Mouse (Mus musculus): Measurements from ENCODE around the gene Fbxo28. TPM values are rescaled to one million over a fixed set of nuclear protein-coding genes. Genes with fewer than 3 reads are reported as not detected.

Gene Fbxo28
- polyA plus RNA-seq (2015; fragmentation: Nextera tagmentation; extraction: Ambion mirVana), result 22.4 and 23.6 TPM in 2 replicates

DNA sequence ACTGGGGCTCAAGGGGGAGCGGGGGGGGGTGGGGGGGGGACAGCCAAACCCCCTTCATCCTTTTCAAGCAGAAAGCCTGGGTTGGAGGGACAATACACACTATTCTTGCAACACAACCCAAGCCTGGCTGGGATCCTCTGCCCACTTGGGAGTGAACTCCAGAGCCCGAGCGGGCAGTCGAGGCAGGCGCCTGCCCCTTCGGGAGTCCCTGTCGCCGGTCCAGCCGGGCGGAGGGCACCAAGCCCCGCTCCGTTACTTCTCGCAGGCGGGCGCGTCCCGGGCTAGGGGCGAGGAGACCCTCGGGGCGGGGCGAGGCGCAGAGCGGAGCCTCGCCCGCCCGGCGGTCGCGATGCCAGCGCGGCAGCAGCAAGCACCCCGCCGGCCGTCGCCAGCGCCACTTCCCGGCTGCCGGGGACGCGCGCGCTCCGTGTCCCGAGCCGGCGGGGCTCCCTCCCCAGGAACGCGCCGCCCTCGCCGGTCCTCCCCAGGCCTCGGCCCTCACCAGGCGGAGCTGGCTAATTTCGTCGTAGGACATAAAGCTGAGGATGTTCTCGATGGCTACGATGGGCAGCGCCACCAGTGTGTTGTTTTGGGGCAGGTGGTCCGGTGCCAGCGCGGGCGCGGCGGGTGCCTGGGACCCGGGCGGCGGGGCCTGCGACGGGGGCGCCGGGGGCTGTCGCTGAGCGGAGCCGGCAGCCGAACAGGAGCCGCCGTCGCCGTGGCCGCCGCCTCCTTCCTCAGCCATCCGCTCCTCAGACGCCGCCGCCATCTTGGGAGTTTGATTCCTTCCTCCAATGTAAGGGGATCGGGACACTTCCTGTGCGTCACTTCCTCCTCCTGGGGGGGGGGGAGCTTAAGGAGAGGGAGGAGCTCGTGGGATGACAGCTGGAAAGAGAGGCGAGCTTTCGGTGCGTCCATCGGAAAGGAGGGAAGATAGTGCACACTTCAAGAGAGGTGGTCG, at the start of gene Fbxo28:
TSS of gene Fbxo28 (minus strand) at position 809 of the 961 bp plus-strand sequence.
- no peaks in the 10 kb centered on the region for H3K9me3 ChIP-seq
- 0 out of 2 replicates have a peak, but pooled peaks cover 3% of the 10 kb centered on the region for H3K36me3 ChIP-seq (replicated peaks)
- peak within 1 kb of the TSS; percentile 95 for H3K27ac ChIP-seq
- H3K4me1 ChIP-seq, result peaks cover 30% of the 10 kb centered on the region
- ATAC-seq (replicated peaks), result peak; percentile 98
- WGBS, result under 1% methylated on average over 93 of the region's 93 CpGs
- peak within 1 kb of the TSS; percentile 71 for H3K4me2 ChIP-seq
- peak within 1 kb of the TSS; percentile 99 for H3K4me3 ChIP-seq
- H3K27me3 ChIP-seq (replicated peaks), result no peaks in the 10 kb centered on the region
- peak within 1 kb of the TSS; percentile 99 for H3K9ac ChIP-seq

DNA sequence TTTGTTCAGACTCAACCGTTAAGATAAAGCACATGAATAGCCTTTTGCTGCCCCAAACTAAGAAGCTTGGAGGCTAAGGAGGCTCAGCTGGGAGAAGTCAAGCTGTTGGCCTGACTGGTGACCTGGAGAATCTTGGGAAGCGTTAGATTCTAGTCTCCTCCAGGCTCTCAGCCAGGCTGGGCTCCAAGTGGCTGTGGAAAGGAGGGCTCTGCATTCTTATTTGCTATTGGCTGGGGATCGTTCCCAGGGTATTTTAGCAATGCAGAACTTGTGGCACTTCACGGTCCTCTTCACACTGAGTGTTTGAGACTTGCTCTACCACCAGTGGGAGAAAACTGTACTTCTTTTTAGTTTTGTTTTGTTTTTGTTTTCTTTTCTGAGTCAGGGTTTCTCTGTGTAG, 47.3 kb upstream of the Fbxo28 start:
- Histone ChIP-seq H3K27ac (no peak overlapping the region), H3K27me3 (replicated peaks) (no peaks in the 10 kb centered on the region), H3K4me3 (no peak overlapping the region), H3K4me2 (no peak overlapping the region), H3K9me3 (no peaks in the 10 kb centered on the region), H3K36me3 (replicated peaks) (no peaks in the 10 kb centered on the region), H3K9ac (no peak overlapping the region), H3K4me1 (no peaks in the 10 kb centered on the region)
- ATAC-seq (replicated peaks), result no peak
- 60% methylated on average over 4 of the region's 4 CpGs for WGBS

DNA sequence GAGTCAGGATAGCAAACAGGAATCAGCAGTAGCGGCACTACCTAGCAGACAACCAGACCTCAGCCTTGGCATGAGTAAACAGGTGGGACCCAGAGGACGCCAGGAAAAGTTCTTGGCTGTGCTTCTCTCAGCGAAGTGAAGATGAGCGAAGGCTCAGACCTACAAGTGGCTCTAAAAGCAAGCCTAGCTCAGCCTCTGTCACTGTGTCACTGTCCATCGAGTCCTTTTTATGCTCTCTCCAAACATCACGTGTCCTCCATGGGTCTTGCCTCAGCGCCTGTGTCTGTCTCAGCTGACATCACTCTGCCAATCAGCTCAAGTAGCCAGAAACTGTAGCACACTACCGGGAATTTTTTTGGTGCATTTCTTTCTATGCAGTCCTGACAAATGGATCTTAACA, 45.0 kb upstream of the Fbxo28 start:
- no peak overlapping the region for H3K4me2 ChIP-seq
- H3K36me3 ChIP-seq (replicated peaks), result no peaks in the 10 kb centered on the region
- no peaks in the 10 kb centered on the region for H3K4me1 ChIP-seq
- no peaks in the 10 kb centered on the region for H3K9me3 ChIP-seq
- no peak overlapping the region for H3K4me3 ChIP-seq
- no peaks in the 10 kb centered on the region for H3K27me3 ChIP-seq (replicated peaks)
- WGBS, result 93% methylated on average over 8 of the region's 8 CpGs
- ATAC-seq (replicated peaks), result no peak
- H3K9ac ChIP-seq, result no peak overlapping the region
- H3K27ac ChIP-seq, result no peak overlapping the region

DNA sequence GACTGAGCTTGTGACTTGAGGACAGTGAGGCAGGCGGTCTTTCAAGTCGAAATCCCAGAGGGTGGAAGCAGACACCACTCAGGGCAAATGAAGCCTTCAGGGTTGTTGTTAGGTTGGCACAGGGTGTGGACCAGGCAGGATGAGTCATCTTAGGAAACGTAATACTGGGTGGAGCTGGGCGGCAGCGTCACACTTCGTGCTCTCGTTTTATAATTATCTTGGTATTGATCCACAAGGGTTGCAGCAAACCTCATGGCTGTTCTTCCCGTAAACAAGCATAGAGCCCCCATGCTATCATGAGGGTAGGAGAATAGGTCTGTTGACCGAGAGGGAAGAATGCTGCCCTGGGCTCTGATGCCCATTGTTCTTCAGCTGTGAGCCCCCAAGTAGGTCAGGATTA, 41.7 kb upstream of the Fbxo28 start:
- ATAC-seq (replicated peaks), result no peak
- Histone ChIP-seq H3K27ac (no peak overlapping the region), H3K4me1 (no peaks in the 10 kb centered on the region), H3K4me2 (no peak overlapping the region), H3K36me3 (replicated peaks) (no peaks in the 10 kb centered on the region), H3K9me3 (no peaks in the 10 kb centered on the region), H3K9ac (no peak overlapping the region), H3K27me3 (replicated peaks) (no peaks in the 10 kb centered on the region), H3K4me3 (no peak overlapping the region)
- WGBS, result 25% methylated on average over 9 of the region's 9 CpGs

DNA sequence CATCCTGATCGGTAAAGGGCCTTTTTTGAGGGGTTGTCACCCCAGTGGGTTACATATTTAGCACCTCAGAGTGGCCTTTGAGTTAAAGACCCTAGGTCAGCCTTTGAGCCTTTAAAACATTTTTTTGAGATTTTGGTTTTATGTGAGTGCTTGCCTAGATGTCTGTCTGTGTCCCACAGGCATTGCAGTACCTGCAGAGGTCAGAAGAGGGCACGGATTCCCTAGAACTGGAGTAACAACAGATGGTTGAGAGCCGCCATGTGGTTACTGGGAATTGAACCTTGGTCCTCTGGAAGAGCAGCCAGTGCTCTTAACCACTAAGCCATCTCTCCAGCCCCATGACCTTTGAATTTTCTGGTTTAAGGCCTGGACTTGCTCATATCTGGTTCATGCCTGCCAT, 39.9 kb upstream of the Fbxo28 start:
- no peak for ATAC-seq (replicated peaks)
- H3K4me3 ChIP-seq, result no peak overlapping the region
- H3K4me2 ChIP-seq, result no peak overlapping the region
- WGBS, result 81% methylated on average over 3 of the region's 3 CpGs
- no peaks in the 10 kb centered on the region for H3K9me3 ChIP-seq
- no peak overlapping the region for H3K27ac ChIP-seq
- no peaks in the 10 kb centered on the region for H3K4me1 ChIP-seq
- no peak overlapping the region for H3K9ac ChIP-seq
- no peaks in the 10 kb centered on the region for H3K36me3 ChIP-seq (replicated peaks)
- H3K27me3 ChIP-seq (replicated peaks), result no peaks in the 10 kb centered on the region

DNA sequence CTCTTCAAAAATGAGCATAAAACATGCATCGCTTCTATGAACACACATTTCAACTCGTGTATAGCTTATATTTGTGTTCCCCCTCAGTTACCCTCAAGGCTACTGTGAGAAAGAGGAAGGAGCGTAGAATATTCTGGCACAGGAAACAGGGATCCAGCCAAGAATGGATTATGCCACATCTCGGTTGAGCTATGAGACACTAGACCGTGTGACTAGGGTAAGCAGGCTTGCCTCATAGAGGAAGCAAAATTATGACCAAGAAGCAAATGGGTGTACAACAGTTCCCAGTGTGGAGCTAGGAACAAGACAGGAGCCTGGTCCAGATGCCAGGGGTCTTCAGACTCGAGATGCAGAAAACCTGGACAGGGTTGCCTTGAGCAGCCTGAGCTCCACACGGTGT, 39.3 kb upstream of the Fbxo28 start:
- no peak for ATAC-seq (replicated peaks)
- Histone ChIP-seq H3K27ac (no peak overlapping the region), H3K4me2 (no peak overlapping the region), H3K36me3 (replicated peaks) (no peaks in the 10 kb centered on the region), H3K4me1 (no peaks in the 10 kb centered on the region), H3K9ac (no peak overlapping the region), H3K27me3 (replicated peaks) (no peaks in the 10 kb centered on the region), H3K4me3 (no peak overlapping the region), H3K9me3 (no peaks in the 10 kb centered on the region)
- 87% methylated on average over 7 of the region's 7 CpGs for WGBS

DNA sequence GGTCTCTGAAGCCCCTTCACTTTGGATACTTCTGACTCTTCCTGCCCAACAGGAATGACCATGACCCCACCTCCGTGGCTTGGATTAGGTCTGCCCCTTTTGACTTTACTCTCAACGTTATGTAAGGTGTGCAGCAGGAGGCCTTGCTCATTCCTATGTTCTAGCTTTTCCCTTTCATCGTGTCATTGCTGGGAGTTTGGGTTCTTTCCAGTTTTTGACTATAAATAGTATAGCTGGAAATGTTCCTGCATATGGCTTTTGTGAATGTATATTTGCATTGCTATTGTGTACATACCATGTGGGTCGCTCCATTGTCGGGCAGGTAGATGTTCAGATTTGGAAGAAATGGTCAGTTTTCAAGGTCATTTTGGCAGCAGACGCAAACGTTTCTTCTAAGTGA, 37.4 kb upstream of the Fbxo28 start:
- H3K4me3 ChIP-seq, result no peak overlapping the region
- 90% methylated on average over 7 of the region's 7 CpGs for WGBS

DNA sequence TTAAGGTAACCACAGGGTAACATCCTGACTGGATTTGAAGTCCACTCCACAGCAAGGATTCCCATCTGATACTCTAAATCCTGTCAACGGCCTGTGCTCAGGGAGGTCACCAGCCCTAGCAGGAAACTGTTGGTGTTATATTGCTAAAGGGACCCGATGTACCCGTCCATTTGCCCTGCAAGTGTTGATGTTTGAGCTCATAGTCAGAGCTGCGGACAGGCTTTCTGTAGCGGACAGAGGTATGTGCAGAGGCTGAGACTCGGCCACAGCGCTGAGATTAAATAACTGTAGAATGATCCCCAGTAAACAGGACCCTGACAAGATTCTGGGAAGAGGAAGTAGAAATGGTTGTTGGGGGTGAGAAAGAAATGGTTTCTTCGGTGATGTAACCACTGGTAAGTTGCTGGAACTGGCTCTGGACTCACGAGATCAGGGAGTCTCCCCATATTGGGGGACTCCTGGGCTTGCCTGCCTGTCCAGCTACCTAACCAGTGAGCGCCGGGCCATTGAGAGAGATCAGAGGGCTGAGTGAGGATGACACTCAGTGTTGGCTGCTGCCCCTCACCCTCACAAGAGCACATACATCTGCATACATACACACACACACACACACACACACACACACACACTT, 36.9 kb upstream of the Fbxo28 start:
- 85% methylated on average over 11 of the region's 11 CpGs for WGBS
- no peaks in the 10 kb centered on the region for H3K36me3 ChIP-seq (replicated peaks)
- no peak overlapping the region for H3K4me3 ChIP-seq
- H3K27ac ChIP-seq, result no peak overlapping the region
- H3K4me2 ChIP-seq, result no peak overlapping the region
- ATAC-seq (replicated peaks), result no peak
- H3K9me3 ChIP-seq, result no peaks in the 10 kb centered on the region
- H3K9ac ChIP-seq, result no peak overlapping the region
- H3K27me3 ChIP-seq (replicated peaks), result no peaks in the 10 kb centered on the region
- H3K4me1 ChIP-seq, result no peaks in the 10 kb centered on the region

More for the DNA sequence above, 37.4 kb upstream of the Fbxo28 start:
- no peaks in the 10 kb centered on the region for H3K27me3 ChIP-seq (replicated peaks)
- H3K9me3 ChIP-seq, result no peaks in the 10 kb centered on the region
- no peak overlapping the region for H3K27ac ChIP-seq
- H3K4me2 ChIP-seq, result no peak overlapping the region
- no peak overlapping the region for H3K9ac ChIP-seq
- no peaks in the 10 kb centered on the region for H3K4me1 ChIP-seq
- H3K36me3 ChIP-seq (replicated peaks), result no peaks in the 10 kb centered on the region
- ATAC-seq (replicated peaks), result no peak

DNA sequence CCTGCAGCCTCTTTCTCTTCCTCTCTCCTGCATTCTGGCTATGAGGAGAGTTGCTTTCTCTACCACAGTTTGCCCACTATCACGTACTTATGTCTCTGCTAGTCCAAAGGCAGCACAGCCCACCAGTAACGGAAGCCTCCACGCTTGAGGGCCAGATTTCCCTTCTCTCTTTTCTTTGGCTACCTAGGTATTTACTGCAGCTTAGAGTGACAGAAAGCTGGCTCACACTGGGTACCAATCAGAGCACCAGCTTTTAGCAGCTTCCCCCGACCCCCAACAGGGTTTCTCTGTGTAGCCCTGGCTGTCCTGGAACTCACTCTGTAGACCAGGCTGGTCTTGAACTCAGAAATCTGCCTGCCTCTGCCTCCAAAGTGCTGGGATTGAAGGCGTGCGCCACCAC, 36.1 kb upstream of the Fbxo28 start:
- Histone ChIP-seq H3K27me3 (replicated peaks) (no peaks in the 10 kb centered on the region), H3K4me1 (no peaks in the 10 kb centered on the region), H3K4me2 (no peak overlapping the region), H3K9me3 (no peaks in the 10 kb centered on the region), H3K4me3 (no peak overlapping the region), H3K36me3 (replicated peaks) (no peaks in the 10 kb centered on the region), H3K9ac (no peak overlapping the region), H3K27ac (no peak overlapping the region)
- ATAC-seq (replicated peaks), result no peak
- WGBS, result 80% methylated on average over 6 of the region's 6 CpGs

DNA sequence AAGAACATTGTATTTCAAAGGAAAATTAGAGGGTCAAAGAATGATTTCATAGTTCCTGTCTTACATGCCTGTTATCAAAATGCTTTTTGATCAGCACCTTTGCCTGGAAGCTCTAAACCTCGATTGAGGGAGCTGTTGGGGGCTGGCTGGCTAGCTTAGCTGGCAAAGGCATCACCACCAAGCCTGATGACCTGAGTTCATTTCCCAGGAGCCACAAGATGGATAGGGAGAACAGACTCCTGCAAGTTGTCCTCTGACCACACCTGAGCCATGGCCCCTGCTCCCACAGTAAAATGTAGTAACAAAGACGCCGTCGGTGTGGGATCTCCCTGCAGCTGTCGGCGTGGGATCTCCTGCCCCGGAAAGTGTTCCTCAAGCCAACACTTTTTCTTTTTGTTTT, 35.4 kb upstream of the Fbxo28 start:
- H3K36me3 ChIP-seq (replicated peaks), result no peaks in the 10 kb centered on the region
- H3K9me3 ChIP-seq, result no peaks in the 10 kb centered on the region
- no peak for ATAC-seq (replicated peaks)
- H3K4me3 ChIP-seq, result no peak overlapping the region
- H3K27me3 ChIP-seq (replicated peaks), result no peaks in the 10 kb centered on the region
- WGBS, result 87% methylated on average over 7 of the region's 7 CpGs
- H3K27ac ChIP-seq, result no peak overlapping the region
- no peaks in the 10 kb centered on the region for H3K4me1 ChIP-seq
- no peak overlapping the region for H3K9ac ChIP-seq
- H3K4me2 ChIP-seq, result no peak overlapping the region

DNA sequence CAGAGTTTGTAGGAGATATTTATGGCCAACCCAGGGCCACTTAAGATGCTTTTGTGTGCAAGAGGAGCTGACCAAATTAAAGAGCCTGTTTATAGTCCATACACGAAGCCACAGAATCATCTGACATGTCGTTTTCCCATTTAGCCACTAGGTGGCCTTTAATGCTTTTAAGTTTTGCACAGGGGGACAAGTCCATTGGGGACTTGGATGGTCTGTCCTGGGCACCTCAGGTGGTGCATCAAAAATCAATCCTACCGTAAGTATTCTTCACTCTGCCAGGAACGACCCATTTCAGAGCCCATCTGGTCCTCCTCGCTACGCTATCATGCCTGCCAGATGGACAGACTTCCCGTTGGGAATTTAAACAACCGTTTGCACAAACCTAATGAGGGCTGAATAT, 34.8 kb upstream of the Fbxo28 start:
- Histone ChIP-seq H3K4me2 (0 out of 2 replicates have a peak overlapping the region, but pooled peaks have one; percentile 14), H3K27me3 (replicated peaks) (no peaks in the 10 kb centered on the region), H3K4me1 (no peaks in the 10 kb centered on the region), H3K9ac (no peak overlapping the region), H3K27ac (no peak overlapping the region), H3K4me3 (no peak overlapping the region), H3K9me3 (no peaks in the 10 kb centered on the region), H3K36me3 (replicated peaks) (no peaks in the 10 kb centered on the region)
- WGBS, result 14% methylated on average over 8 of the region's 8 CpGs
- ATAC-seq (replicated peaks), result 0 out of 2 replicates have a peak, but pooled peaks have one; percentile 63

DNA sequence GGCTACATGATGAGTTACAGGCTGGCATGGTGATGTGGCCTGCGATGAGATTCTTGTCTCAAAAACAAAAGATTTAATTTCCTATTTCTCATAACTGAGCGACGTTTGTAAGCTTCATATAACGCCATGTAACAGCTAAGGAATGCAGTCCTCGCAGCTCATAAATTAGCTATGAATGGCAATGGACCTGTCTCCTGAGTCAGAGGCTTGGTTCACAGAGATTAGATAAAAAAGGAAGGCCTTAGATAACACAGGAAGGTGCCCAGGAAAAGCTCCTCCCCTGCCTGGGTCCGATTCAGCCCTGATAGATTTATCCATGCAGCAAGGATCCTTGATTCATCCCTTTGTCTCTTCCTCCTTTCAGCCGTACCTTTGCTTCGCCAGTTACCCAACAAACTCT, 30.5 kb upstream of the Fbxo28 start:
- H3K27ac ChIP-seq, result no peak overlapping the region
- H3K9me3 ChIP-seq, result no peaks in the 10 kb centered on the region
- no peaks in the 10 kb centered on the region for H3K36me3 ChIP-seq (replicated peaks)
- no peaks in the 10 kb centered on the region for H3K4me1 ChIP-seq
- H3K4me2 ChIP-seq, result no peak overlapping the region
- no peaks in the 10 kb centered on the region for H3K27me3 ChIP-seq (replicated peaks)
- 79% methylated on average over 8 of the region's 8 CpGs for WGBS
- no peak overlapping the region for H3K9ac ChIP-seq
- H3K4me3 ChIP-seq, result no peak overlapping the region
- ATAC-seq (replicated peaks), result no peak
